Mouse (Mus musculus) ovary, postnatal 14 days (tissue): ENCODE data around the gene Lrfn2.

Source experiments
- DNase-seq: peaks from one replicate; pipeline ENCODE4 v3.0.0; 2022; ENCODE audit warnings: low spot score

Lrfn2 gene

DNA sequence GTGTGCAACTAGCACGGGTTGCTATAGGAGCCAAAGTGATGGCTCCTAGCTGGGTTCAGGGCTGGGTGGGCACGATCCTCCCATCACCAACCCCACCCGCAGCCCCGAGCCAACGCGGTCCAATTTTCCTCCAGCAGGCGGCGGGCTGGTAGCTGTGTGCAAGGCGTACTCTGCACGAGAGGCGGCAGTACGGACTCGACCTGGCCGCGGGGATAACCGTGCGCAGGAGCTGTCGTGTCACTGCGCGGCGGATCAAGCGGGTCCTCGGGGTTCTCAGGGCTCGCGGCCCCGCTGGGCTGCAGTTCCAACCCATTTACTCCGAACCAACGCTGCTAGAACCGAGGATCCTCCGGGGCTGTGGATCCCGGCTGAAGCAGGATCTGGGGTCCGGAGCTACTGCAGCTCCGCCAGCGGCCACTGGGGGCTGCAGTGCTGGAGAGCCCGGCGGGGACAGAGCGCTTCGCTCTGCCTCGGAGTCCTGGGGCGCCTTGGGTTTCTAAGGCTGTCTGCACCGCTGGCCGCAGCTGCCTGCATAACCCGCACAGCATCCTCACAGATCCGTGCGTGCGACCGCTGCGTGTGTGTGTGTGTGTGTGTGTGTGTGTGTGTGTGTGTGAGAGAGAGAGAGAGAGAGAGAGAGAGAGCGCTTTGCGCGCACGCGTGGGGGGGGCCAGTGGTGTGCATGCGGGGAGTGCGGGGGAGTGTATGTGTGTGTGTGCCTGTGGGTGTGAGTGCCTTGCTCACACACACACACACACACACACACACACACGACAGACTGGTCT, at the start of gene Lrfn2:
Lrfn2 (plus strand) TSS at position 759 of the 785 bp plus-strand sequence.
- DNase-seq: peak; percentile 74

DNA sequence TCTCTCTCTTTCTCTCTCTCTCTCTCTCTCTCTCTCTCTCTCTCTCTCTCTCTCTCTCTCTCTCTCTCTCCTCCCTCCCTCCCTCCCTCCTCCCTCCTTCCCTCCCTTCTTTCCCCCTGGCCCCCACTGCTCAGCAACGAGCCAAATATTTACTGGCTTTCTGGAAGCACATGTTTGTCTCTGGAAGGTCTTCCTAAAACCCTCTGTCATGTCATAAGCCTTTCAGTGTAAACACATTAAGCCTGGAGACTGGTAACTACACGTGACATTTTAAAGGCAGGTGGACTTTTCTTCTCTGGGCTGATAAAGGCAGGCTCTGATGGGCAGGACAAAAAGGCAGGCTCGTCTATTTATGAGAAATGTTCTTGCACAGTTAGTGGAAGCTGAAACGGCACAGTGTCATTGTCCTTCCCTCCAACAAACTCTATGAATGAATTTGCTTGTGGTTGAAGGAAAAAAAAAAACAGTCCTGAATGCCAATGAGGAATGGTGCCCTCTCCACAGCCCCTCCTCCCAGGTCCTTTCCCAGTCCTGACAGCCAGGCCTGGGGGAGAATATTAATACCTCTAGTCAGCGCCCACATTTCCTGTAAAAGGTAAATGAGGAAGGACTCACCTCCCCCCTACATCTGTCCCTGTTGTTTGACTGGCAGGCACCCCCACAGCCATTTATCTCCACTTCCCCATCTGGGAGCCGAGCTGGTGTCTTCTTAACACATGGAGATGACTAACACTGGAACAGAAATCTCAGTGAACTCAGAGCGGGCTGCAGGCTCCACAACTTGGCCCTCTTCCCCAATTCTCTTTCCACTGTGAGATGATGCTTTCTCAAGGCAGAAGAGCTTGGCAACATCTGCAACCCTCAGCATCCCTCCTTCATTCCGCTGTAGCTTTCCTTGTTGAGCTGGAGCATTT, 44.5 kb upstream of the Lrfn2 start:
- DNase-seq: no peak

GRCm38 (mm10) chr17:48905286-48906040, 26.7 kb upstream of the Lrfn2 start:
- no peak for DNase-seq

- no peak for DNase-seq
Measured at GRCm38 (mm10) chr17:48913437-48913836, 18.7 kb upstream of the Lrfn2 start.

- DNase-seq: peak; percentile 29
Measured at GRCm38 (mm10) chr17:48917411-48917810, 14.8 kb upstream of the Lrfn2 start.

DNA sequence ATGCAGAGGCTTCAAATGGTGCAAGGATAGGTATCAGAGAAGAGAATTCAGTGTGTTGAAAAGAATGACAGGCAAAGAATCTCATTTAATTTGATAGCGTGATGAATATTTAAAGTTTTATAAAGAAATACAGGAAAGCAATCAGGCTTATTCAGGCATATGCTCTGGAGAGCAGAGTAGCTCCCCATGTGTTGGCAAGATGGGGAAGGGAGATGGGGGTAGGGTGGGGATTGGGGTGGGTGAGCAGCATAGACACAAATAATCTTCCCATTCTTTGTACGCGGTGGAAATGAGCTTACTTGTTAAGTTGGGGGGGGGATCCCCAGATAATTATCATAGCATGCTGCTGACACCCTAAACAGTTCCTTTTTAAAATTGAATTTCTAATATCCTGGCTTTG, 13.7 kb upstream of the Lrfn2 start:
- DNase-seq: no peak

DNA sequence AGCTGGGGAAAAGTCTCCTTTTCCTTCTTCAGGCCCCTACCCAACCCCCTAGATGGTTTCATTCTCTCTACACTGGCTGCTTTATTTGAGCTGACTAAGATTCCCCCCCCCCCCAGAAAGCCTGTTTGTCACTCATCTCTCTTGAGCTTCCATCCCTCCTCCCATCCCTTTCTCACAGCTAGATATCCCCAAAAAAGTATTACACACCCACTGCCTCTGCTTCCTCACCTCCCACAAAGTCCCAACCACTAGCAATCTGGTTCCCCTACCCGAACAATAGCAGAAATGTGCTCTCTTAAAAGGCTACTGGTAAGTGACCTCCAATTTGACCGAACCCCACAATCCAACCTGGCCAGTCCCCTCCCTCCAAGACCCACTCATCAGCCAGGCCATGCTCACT, 9.3 kb upstream of the Lrfn2 start:
- DNase-seq: no peak

DNA sequence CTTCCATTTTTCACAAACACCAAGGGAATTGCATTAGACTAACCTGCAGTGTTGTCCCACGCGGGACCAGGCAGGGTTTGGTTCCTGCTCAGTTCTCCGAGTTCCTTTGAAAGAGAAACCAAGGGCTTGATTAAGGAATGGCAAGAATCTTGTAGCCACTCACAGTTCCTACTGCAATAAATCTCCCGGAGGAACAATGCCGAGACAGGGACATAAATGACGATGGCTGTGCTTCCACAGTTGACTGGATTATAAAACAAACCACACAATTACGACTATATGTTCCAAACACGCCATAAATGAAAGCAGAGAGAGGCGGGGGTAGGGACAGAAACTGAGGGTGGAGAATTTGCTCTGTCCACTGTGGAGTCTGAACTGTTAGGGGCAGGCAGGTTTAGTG, 6.8 kb upstream of the Lrfn2 start:
- no peak for DNase-seq

DNA sequence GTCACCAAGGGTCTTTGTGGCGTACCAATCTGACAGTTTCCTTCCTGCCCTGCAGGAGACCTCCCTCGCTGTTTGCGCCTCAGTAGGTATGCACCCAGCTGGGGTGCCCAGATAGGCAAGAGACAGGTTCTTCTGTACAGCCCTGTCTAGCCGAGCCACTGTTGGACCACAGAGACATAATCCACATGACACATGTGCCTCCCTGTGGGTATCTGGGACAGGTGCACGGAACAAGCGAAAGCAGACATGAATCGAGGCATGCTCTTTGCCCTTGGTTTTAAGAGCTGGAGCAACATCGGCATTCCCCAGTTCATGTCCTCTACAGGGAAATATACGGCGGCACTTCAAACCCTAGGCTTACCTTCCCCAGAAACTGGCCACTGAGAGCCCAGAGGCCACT, 1.2 kb upstream of the Lrfn2 start:
- DNase-seq: no peak

GRCm38 (mm10) chr17:48932406-48932906, 277 bp downstream of the Lrfn2 start:
- DNase-seq: no peak

DNA sequence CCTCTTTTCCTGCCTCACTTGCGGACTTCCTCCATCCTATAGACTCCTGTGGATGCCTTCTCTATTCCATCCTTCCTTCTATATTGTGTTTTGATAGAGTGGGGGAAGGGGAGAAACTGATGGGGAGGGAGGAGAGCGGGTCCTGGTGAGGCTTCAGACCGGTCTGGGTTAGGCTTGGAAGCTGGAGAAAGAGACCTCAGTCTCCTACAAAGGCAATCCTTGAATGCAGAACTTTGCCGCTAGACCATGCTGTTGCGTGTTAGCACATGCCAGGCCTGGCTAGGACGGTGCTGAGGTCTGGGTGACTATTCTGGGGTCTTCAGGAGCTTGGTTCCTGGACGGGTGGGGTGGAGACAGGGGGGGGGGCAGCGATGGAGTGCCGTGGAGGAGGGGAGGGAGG, 737 bp downstream of the Lrfn2 start:
- DNase-seq: no peak

- no peak for DNase-seq
Measured at GRCm38 (mm10) chr17:48935201-48935600, 3.0 kb downstream of the Lrfn2 start.

- DNase-seq: peak; percentile 28
Measured at GRCm38 (mm10) chr17:48936445-48937141, 4.4 kb downstream of the Lrfn2 start.

DNA sequence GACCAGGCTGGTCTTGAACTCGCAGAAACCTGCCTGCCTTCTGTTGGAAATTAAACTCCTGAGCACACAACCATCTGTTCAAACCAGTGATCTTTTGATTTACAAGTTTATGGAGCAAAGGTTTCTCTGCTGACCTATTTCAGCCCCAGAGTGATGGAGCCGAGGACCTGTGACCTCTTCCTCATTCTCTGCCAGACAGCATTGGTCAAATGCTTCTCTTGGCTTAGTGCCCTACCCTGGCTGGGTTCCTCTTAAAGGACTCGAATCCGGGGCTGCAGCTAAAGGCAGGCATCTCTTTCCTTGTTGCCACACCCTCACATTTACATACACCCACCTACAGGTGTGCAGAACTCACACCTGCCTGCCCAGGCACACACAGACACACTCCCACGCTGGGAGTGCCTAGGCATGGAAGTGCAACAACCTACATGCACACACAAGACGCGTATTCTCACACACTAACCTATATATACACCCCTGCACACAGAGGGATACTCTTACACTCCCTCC, 6.6 kb downstream of the Lrfn2 start:
- DNase-seq: no peak

DNA sequence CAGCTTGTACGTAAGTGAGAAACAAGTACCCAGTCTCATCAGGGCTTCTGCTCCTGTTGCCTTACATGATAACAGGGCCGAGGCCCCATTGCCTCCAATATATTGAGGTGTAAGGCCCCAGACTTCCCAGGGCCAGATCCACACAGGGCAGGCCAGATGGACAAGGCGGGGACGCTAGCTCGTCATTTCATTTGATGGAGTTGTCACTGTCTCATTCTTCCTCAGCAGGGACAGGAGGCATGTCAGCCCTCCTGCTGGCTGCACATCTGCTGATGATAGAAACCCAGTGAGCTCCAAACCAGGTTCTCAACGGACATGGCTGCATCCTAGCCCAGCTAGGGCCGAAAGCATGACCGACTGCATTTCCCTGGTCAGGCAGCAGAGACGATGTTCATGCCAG, 14.1 kb downstream of the Lrfn2 start:
- no peak for DNase-seq

GRCm38 (mm10) chr17:48946765-48947164, 14.6 kb downstream of the Lrfn2 start:
- no peak for DNase-seq

DNA sequence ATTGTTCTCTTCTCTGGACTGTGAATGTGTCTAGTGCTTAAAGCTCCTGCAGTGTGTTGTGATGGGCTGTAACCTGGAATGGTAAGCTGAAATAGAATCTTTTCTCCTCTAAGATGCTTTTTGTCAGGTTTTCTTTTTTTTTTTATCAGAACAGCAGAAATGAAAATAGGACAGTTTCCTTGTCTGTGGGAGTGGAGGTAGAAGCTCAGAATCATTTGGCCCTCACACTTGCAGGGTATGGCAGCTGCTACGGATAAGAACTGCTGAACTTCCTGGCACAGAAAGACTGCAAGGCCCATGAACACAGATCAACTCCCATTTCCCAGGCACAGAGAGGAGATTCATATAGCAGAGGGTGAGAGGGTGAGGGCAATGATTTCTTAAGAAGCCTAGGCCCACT, 19.1 kb downstream of the Lrfn2 start:
- no peak for DNase-seq

- no peak for DNase-seq
Measured at GRCm38 (mm10) chr17:48956033-48956631, 24.0 kb downstream of the Lrfn2 start.

DNA sequence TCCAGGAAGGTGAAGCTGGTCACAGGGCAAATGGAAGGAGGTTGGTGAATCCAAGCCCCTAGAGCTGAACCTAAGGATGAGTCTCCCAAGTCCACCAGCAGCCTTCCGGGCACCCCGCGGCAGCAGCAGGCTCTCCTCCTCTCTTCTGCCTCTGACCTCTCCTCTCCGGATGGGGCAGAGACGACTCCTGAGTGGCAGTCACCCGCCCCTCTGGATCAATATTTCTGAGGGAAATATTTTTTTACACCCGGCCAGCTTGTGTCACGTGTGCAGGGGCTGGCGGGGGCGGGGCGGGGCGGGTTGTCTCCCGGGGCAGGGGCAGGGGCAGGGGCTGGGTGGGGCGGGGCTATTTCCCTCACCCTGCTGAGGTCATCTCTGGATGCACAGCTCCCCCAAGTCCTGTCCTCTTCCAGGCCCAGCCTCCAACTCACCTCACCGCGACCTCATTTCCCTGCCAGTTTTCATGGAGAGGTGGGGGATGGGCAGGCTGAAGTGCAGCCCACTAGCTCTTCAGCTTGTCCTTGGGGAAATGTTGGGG, 28.1 kb downstream of the Lrfn2 start:
- DNase-seq: peak; percentile 49

- DNase-seq: no peak
Measured at GRCm38 (mm10) chr17:48962646-48963045, 30.5 kb downstream of the Lrfn2 start.

DNA sequence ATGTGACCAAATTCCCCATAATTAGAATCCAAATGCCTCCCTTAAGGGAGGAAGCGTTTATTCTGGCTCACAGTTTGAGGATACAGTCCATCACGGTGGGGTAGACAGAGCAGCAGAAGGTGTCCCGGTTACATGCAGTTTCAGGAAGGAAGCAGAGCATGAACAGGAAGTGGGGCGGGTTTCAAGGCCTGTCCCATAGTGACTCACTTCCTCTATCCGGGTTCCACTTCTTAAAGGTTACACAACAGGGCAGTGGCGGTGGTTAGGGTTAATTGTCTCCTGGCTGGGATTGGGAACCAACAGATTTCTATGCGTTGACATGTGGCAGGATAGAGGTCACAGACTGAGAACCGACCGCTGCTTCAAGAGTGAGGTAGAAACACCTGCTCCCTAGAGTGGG, 31.6 kb downstream of the Lrfn2 start:
- DNase-seq: no peak
